Mouse (Mus musculus): Measurements from ENCODE around the gene Rab19.
"Not testable (repeated sequence)": the region's sequence is repeated elsewhere in the genome, so short reads cannot be mapped to it uniquely, and the experiment has no call there.

Rab19 gene

DNA sequence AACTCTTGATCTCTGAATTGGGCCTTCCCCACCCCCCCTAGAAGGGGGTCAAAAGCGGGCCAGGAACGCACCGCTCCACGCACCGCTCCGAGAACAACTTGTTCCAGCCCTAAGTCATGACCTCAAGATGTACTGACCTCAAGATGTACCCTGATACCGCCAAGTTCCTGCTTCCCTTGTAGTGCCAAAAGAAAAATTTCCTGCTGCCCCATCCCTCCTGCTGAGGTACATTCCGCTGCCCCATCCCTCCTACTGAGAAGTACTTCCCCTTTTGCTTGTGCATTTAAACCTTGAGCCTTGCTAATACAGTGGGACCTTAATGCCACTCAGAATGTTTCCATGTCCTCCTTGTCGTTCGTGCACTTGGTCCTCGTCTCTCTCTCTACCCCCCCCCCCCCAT lies 49.7 kb downstream of the Rab19 start:
- no peak for DNase-seq (ENCODE audit: low read depth)

DNA sequence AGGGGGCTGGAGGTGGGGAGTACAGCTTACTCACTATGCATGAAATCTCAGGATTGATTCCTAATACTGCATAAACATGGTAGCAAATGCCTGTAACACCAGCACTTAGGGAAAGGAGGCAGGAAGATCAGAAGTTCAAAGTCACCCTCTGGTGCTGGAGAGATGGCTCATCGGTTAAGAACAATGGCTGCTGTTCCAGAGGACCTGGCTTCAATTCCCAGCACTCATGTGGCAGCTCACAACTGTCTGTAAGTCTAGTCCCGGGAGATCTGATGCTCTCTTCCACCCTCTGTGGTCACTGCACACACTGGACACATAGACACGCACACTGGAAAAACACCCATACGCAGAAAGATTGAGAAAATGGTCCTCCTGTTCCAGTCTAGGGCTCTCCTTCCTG lies 52.2 kb downstream of the Rab19 start:
- no peak for DNase-seq (ENCODE audit: low read depth)

DNA sequence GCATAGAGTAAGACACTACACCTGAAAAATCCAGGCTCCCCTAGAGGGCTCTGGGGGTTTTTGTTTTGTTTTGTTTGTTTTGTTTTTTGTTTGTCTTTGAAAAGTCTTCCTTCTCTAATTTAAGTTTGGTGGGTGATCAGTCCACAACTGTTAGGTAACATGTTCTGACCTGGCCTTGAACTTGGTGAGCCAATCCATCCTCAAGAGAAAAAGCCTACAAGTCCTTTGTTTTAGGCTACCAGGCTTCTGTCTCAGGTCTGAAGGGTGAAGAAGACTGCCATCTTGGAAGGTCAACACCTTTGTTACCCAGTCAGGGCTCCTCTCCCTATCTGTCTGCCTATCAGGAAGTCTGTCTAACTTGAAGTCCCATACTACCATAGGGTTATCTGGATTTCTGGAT lies 52.7 kb downstream of the Rab19 start:
- DNase-seq (ENCODE audit: low read depth): no peak

DNA sequence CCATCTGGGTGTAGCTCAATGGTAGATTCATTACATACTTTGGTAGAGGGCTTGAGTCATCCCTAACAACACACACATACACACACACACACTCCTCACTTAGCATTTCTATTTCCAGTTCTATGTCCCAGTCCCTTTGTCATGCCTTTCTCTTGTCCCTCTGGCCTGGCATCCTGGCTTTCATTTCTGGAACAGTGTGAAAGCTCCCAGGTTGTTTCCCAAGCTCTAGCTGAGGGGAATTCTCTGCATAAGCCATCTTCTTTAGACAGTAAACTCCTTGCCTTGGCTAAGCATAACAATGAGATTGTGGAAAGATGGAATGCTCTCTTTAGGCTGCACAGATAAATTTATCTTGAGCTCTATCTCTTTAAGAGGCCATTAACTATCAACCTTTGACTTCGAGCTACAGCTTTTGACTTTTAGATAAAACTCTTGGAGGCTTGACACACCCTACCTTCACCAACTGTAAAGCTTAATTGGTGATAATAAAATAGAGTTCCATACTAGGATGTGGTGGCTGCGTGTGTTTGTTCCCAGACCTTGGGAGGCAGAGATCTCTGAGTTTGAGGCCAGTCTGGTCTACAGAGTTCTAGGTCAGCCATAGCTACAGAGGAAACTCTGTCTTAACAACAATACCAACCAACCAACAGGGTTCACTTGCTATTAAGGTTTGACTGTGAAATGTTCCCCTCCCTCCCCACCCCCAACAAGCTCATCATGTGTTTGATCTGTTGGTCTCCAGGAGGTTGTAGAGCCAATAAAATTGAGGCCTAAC lies 53.3 kb downstream of the Rab19 start:
- DNase-seq (ENCODE audit: low read depth): no peak

DNA sequence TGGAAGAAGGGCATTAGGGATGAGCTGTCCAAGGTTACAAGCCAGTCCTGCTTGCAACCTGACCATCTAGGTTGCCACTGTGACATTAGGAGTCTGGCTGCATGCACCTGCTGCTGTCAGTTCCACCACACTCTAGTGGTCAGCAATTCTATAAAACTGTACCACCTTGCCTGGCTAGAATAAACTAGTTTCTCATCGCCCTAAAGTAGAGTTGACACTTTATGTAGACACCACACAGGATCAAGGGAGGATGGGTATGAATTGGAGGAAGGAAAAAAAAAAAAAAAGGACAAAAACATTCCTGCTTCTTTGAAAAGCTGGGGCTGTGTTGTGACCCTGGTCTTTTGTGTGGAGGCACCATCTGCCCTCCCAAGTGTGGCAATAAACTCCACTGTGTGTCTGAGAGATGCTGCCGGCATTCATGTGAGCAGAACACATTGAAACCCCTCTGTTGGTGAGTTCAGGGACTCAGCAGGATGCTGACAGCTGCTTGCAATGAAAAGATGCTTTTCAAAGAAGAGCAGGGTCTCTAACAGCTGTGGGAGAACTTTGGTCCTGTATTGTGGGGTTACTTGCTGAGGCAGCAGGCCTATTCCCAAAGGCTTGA lies 54.0 kb downstream of the Rab19 start:
- no peak for DNase-seq (ENCODE audit: low read depth)

DNA sequence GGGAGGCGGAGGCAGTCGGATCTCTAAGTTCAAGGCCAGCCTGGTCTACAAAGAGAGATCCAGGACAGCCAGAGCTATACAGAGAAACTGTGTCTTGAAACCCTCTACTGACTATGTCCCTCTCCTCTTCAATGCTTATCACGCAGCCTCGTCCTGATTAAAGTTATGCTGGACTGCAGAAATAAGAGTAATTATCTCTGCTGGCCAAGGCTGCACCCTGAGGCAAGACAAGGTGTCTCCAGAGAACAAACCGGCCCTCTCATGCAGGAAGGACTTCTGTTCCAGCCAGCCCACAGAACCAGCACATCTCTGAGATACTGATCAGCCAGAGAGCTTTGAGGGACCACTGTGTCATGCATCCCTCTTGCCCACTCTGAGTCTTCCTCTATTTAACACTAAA lies 54.9 kb downstream of the Rab19 start:
- DNase-seq (ENCODE audit: low read depth): no peak

DNA sequence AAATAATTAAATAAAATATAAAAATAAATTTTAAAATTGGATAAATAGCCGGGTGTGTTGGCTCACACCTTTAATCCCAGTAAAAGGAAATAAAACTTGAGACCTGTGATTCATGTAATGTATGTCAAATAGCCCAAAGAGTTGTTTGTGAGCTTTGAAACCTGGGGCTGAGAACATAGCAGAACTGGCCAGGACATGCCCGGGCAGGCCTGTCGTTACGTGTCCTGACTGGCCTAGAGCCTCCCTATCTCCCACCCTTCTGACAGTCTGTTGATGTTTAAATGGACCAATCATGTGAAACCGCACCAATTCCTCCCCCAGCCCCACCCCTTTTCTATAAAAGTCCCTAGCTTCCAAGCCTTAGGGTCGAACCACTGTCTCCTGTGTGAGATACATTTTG lies 56.5 kb downstream of the Rab19 start:
- DNase-seq (ENCODE audit: low read depth): not testable (repeated sequence)

All from induced T-regulatory cell, adult 2 months (primary cell).